Mouse (Mus musculus): ENCODE measurements around the gene Sdr39u1.

Gene Sdr39u1

GRCm38 (mm10) chr14:55854406-55855100 lies 45.5 kb downstream of the Sdr39u1 start:
- peak; percentile 40 to 42 for DNase-seq

GRCm38 (mm10) chr14:55853621-55854285 lies 46.3 kb downstream of the Sdr39u1 start, which contains the start of gene Nynrin:
Nynrin (plus strand) TSS chr14:55854010.
- peak; percentile 89 to 93 for DNase-seq

DNA sequence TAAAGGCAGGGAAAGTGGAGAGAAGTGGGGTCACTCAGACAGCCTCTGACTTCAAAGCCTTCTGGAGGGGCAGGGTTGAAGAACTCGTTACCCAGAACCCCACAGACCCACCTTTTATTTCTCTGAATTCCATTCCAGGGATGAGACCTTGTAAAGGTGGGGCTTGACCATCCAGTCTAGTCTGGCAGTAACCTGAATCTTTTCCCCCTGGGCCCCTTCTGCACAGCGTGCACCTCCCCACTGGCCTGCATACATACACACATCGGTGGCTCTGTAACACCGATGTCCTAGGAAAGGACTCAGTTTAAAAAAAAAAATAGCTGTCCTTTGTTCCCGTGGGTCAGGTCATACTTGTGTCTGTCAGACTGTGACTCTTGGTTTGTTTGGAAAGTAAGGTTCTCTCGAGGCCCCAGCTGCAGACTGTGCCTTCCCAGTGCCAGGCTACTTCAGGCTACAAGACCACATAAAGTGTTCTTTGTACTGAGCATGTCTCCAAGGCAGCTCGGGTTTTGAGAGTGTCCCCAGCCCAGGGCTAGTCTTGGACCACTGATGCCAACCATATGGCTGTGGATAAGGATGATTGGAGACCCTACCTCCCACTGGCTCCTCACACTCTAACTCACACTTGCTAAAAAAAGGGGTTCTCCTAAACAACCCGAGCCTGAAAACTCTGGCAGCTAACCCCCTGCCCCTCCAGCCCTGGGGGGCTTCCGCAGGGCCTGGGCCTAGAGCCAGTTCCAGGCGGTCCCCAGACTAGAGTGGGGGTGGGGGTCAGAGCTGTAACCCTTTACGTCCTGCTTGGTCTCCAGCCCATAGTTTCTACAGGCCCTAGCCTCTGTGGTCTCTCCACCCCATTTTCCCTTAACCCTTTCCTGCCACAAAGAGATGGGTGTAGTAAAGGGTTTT lies 47.2 kb downstream of the Sdr39u1 start:
- DNase-seq: peak; percentile 76 to 81

DNA sequence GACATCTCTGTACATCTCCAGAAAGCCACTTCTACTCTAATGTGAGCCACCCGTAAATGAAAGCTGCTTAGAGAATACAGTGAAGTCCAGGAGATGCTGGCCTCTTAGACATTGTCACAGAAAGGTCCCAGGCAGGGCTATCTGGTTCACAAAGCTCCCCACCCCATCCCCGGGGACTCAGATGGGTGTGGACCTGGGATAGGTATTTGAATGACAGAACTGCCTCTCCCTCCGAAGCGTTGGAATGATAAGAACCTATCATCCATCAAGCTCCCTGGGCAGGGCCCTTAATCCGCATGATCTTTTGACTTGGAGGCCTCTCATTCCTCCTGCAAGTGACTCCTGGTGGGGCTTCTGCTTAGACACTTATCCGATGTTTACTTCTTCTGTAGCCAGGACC lies 49.2 kb downstream of the Sdr39u1 start:
- DNase-seq: no peak

Measured in kidney, postnatal 4 days (tissue).